In genomic region chr12:84364291-84364690, GRCm38 (mm10) we compare ENCODE assay signal across 33 mouse cellular contexts. TPM values are rescaled to one million over a fixed set of nuclear protein-coding genes. Genes with fewer than 3 reads are reported as not detected.
DNase-seq lines count a peak whose midpoint lies in the region; ATAC-seq and TF ChIP-seq lines count a peak whose summit lies in the region.
"Had no signal": no experiment of that assay in that cellular context is flagged by ENCODE, and none has a peak within 500 bp of the region (broad histone marks: within the 10 kb centered on the region; RNA-seq: fewer than 3 reads in every experiment).

No protein-coding gene starts in this region.

- H3K9ac ChIP-seq in heart, embryonic 15.5 days = no peak overlapping the region
- no peak overlapping the region for H3K9ac ChIP-seq in midbrain, embryonic 11.5 days (ENCODE audit: low read length)
- H3K9ac ChIP-seq in midbrain, postnatal 0 days (replicated peaks; ENCODE audit: low read length, poor library complexity, severe bottlenecking) = no peak overlapping the region
- H3K9ac ChIP-seq: embryonic facial prominence, embryonic 12.5 days; forebrain, embryonic 15.5 days; hindbrain, embryonic 13.5 days; liver, embryonic 15.5 days; lung, embryonic 15.5 days; neural tube, embryonic 15.5 days had no signal

- TF ChIP-seq CTCF in midbrain, postnatal 0 days (IDR thresholded peaks at IDR 0.05) = no peak

- H3K4me2 ChIP-seq in heart, embryonic 15.5 days = peak overlapping the region; percentile 16
- no peak overlapping the region for H3K4me2 ChIP-seq in midbrain, embryonic 11.5 days
- H3K4me2 ChIP-seq in midbrain, postnatal 0 days (ENCODE audit: low read depth, low read length, poor library complexity, severe bottlenecking) = no peak overlapping the region
- H3K4me2 ChIP-seq: embryonic facial prominence, embryonic 12.5 days; forebrain, embryonic 15.5 days; hindbrain, embryonic 13.5 days; liver, embryonic 15.5 days; lung, embryonic 15.5 days; neural tube, embryonic 15.5 days had no signal

- DNase-seq in heart, embryonic 10.5 days (ENCODE audit: low spot score) = no peak
- no peak for DNase-seq in heart, adult 9 months (ENCODE audit: low spot score in 2 of 2)
- no peak for DNase-seq in heart, postnatal 14 days
- peak; percentile 70 for DNase-seq in midbrain, embryonic 11.5 days (ENCODE audit: low spot score, missing footprints)
- no peak for DNase-seq in midbrain, postnatal 0 days (ENCODE audit: low spot score)
- peak; percentile 54 for DNase-seq in ZHBTc4 (ENCODE audit: low read depth, low spot score)
- DNase-seq in kidney, adult 18-20 months = no peak
- DNase-seq: adrenal gland, postnatal 14 days; cerebellum, adult 11 months; cerebellum, adult 9-10 months; cerebellum, postnatal 36 days; gastrocnemius, adult 2 months; gastrocnemius, postnatal 36 days; heart, adult 18-20 months; kidney, adult 9 months; kidney, postnatal 14 days; layer of hippocampus, adult 9-11 months; liver; midbrain, embryonic 14.5 days; retina, postnatal 1 day; right cerebral cortex, postnatal 14 days; thymus, postnatal 14 days had no signal

- peaks cover 24% of the 10 kb centered on the region for H3K36me3 ChIP-seq in heart, embryonic 10.5 days
- peaks cover 26% of the 10 kb centered on the region for H3K36me3 ChIP-seq in heart, embryonic 15.5 days
- H3K36me3 ChIP-seq in midbrain, embryonic 11.5 days (ENCODE audit: control insufficient read depth, insufficient read depth, low read length) = peaks cover 5% of the 10 kb centered on the region; the same call in 1 of the 2 replicates
- peaks cover 18% of the 10 kb centered on the region for H3K36me3 ChIP-seq in midbrain, postnatal 0 days (ENCODE audit: insufficient read depth, low read length)

- no peaks in the 10 kb centered on the region for H3K27me3 ChIP-seq in heart, embryonic 10.5 days (ENCODE audit: insufficient read depth, poor library complexity, severe bottlenecking)
- no peaks in the 10 kb centered on the region for H3K27me3 ChIP-seq in heart, embryonic 15.5 days
- no peaks in the 10 kb centered on the region for H3K27me3 ChIP-seq in midbrain, embryonic 11.5 days (ENCODE audit: control insufficient read depth, insufficient read depth, low read length)
- no peaks in the 10 kb centered on the region for H3K27me3 ChIP-seq in midbrain, postnatal 0 days (ENCODE audit: insufficient read depth, low read length)
- H3K27me3 ChIP-seq: CH12.LX; embryonic facial prominence, embryonic 12.5 days; forebrain, embryonic 15.5 days; hindbrain, embryonic 13.5 days; liver, embryonic 15.5 days; lung, embryonic 15.5 days; neural tube, embryonic 15.5 days had no signal

- H3K4me3 ChIP-seq in heart, embryonic 10.5 days = peak overlapping the region; percentile 19; the same call in 1 of the 2 replicates
- no peak overlapping the region for H3K4me3 ChIP-seq in heart, embryonic 15.5 days
- H3K4me3 ChIP-seq in midbrain, embryonic 11.5 days (ENCODE audit: low read depth, low read length) = no peak overlapping the region
- no peak overlapping the region for H3K4me3 ChIP-seq in midbrain, postnatal 0 days (ENCODE audit: low read depth, low read length)
- H3K4me3 ChIP-seq: embryonic facial prominence, embryonic 12.5 days; forebrain, embryonic 10.5 days; forebrain, embryonic 15.5 days; gastrocnemius, adult 2 months; hindbrain, embryonic 13.5 days; liver, embryonic 15.5 days; lung, embryonic 15.5 days; neural tube, embryonic 15.5 days had no signal

- H3K27ac ChIP-seq in heart, embryonic 10.5 days = 0 out of 2 replicates have a peak overlapping the region, but pooled peaks have one; percentile 29
- peak overlapping the region; percentile 11; the same call in 1 of the 2 replicates for H3K27ac ChIP-seq in heart, embryonic 15.5 days
- no peak overlapping the region for H3K27ac ChIP-seq in midbrain, embryonic 11.5 days (ENCODE audit: low read depth, low read length)
- no peak overlapping the region for H3K27ac ChIP-seq in midbrain, postnatal 0 days (ENCODE audit: low read depth, low read length)
- H3K27ac ChIP-seq: embryonic facial prominence, embryonic 12.5 days; forebrain, embryonic 10.5 days; forebrain, embryonic 15.5 days; gastrocnemius, adult 2 months; hindbrain, embryonic 13.5 days; liver, embryonic 15.5 days; lung, embryonic 15.5 days; neural tube, embryonic 15.5 days had no signal

- intact Hi-C loops in heart, postnatal 14 days (cut with DNase I) = loop anchor here (5.0 kb wide), 2 partner anchors 43 to 88 kb away; partner anchors contain the start of genes Aldh6a1, Bbof1, Entpd5 and Lin52

- H3K4me1 ChIP-seq in heart, embryonic 10.5 days = peaks cover 28% of the 10 kb centered on the region
- peaks cover 30% of the 10 kb centered on the region for H3K4me1 ChIP-seq in heart, embryonic 15.5 days (replicated peaks)
- peaks cover 11% of the 10 kb centered on the region for H3K4me1 ChIP-seq in midbrain, embryonic 11.5 days (ENCODE audit: control insufficient read depth, insufficient read depth, low read length)
- peaks cover 5% of the 10 kb centered on the region for H3K4me1 ChIP-seq in midbrain, postnatal 0 days (ENCODE audit: insufficient read depth, low read length)

- WGBS in heart, embryonic 10.5 days = 70% methylated on average over 9 of the region's 9 CpGs
- 67% methylated on average over 9 of the region's 9 CpGs for WGBS in heart, embryonic 15.5 days
- 92% methylated on average over 9 of the region's 9 CpGs for WGBS in midbrain, embryonic 11.5 days
- 90% methylated on average over 9 of the region's 9 CpGs for WGBS in midbrain, postnatal 0 days

- no peaks in the 10 kb centered on the region for H3K9me3 ChIP-seq in heart, embryonic 10.5 days
- H3K9me3 ChIP-seq in heart, embryonic 15.5 days (replicated peaks) = no peaks in the 10 kb centered on the region
- H3K9me3 ChIP-seq in midbrain, embryonic 11.5 days (ENCODE audit: control insufficient read depth, low read length) = no peaks in the 10 kb centered on the region
- H3K9me3 ChIP-seq in midbrain, postnatal 0 days (ENCODE audit: low read length) = no peaks in the 10 kb centered on the region
- H3K9me3 ChIP-seq: embryonic facial prominence, embryonic 12.5 days; forebrain, embryonic 10.5 days; forebrain, embryonic 15.5 days; hindbrain, embryonic 13.5 days; liver, embryonic 15.5 days; lung, embryonic 15.5 days; neural tube, embryonic 15.5 days had no signal

- no peak for ATAC-seq in heart, embryonic 15.5 days (replicated peaks; ENCODE audit: insufficient number of reproducible peaks, insufficient read depth, low FRiP score, low read depth)
- ATAC-seq in midbrain, embryonic 11.5 days (ENCODE audit: low FRiP score) = no peak
- ATAC-seq in midbrain, postnatal 0 days (ENCODE audit: low FRiP score) = no peak
- ATAC-seq: forebrain, embryonic 15.5 days; intestine, embryonic 16.5 days had no signal

RNA-seq across cellular contexts. Expression of gene Fam161b, which starts 2.7 kb away (rescaled TPM):
- 4.4 and 4.7 TPM in 2 replicates for polyA plus RNA-seq in heart, embryonic 10.5 days (2016; fragmentation: Nextera tagmentation; extraction: Ambion mirVana)
- 7.1 TPM in 2 replicates for polyA plus RNA-seq in heart, embryonic 15.5 days (2015; fragmentation: Nextera tagmentation; extraction: Ambion mirVana)
- 10 to 100 TPM in 1 of 2 experiments, 1 to 10 TPM in 1; 7.8 to 10.0 TPM for total RNA-seq in heart, postnatal 14 days (2021)
- 7.3 and 10.0 TPM in 2 replicates for polyA plus RNA-seq in midbrain, embryonic 11.5 days (2014; fragmentation: Nextera tagmentation; extraction: Ambion mirVana)
- total RNA-seq in midbrain, postnatal 0 days (2014; rRNA removed) = 10.4 and 12.5 TPM in 2 replicates
- 11.4 and 14.1 TPM in 2 replicates for polyA plus RNA-seq in midbrain, postnatal 0 days (2015; fragmentation: Nextera tagmentation; extraction: Ambion mirVana)

RNA-seq across cellular contexts. Expression of gene Coq6, which starts 2.8 kb away (rescaled TPM):
- polyA plus RNA-seq in heart, embryonic 10.5 days (2016; fragmentation: Nextera tagmentation; extraction: Ambion mirVana) = 53.7 and 74.2 TPM in 2 replicates
- polyA plus RNA-seq in heart, embryonic 15.5 days (2015; fragmentation: Nextera tagmentation; extraction: Ambion mirVana) = 73.7 and 77.7 TPM in 2 replicates
- 100 to 1,000 TPM in 1 of 2 experiments, 10 to 100 TPM in 1; 93.8 to 100 TPM for total RNA-seq in heart, postnatal 14 days (2021)
- polyA plus RNA-seq in midbrain, embryonic 11.5 days (2014; fragmentation: Nextera tagmentation; extraction: Ambion mirVana) = 42.0 and 42.6 TPM in 2 replicates
- 56.6 and 60.9 TPM in 2 replicates for total RNA-seq in midbrain, postnatal 0 days (2014; rRNA removed)
- polyA plus RNA-seq in midbrain, postnatal 0 days (2015; fragmentation: Nextera tagmentation; extraction: Ambion mirVana) = 40.6 and 41.6 TPM in 2 replicates

RNA-seq across cellular contexts. Expression of gene Entpd5, which starts 44.5 kb away (rescaled TPM):
- polyA plus RNA-seq in heart, embryonic 10.5 days (2016; fragmentation: Nextera tagmentation; extraction: Ambion mirVana) = 20.0 and 23.4 TPM in 2 replicates
- polyA plus RNA-seq in heart, embryonic 15.5 days (2015; fragmentation: Nextera tagmentation; extraction: Ambion mirVana) = 30.3 and 32.2 TPM in 2 replicates
- total RNA-seq in heart, postnatal 14 days (2021) = 10 to 100 TPM; 52.4 to 56.6 TPM
- polyA plus RNA-seq in midbrain, embryonic 11.5 days (2014; fragmentation: Nextera tagmentation; extraction: Ambion mirVana) = 8.8 and 9.3 TPM in 2 replicates
- total RNA-seq in midbrain, postnatal 0 days (2014; rRNA removed) = 15.6 and 15.9 TPM in 2 replicates
- polyA plus RNA-seq in midbrain, postnatal 0 days (2015; fragmentation: Nextera tagmentation; extraction: Ambion mirVana) = 12.4 and 14.1 TPM in 2 replicates

RNA-seq across cellular contexts. Expression of gene Bbof1, which starts 44.6 kb away (rescaled TPM):
- polyA plus RNA-seq in heart, embryonic 10.5 days (2016; fragmentation: Nextera tagmentation; extraction: Ambion mirVana) = 0.57 and 1.1 TPM in 2 replicates
- 1.1 and 1.5 TPM in 2 replicates for polyA plus RNA-seq in heart, embryonic 15.5 days (2015; fragmentation: Nextera tagmentation; extraction: Ambion mirVana)
- total RNA-seq in heart, postnatal 14 days (2021) = 1 to 10 TPM; 1.7 to 1.9 TPM
- polyA plus RNA-seq in midbrain, embryonic 11.5 days (2014; fragmentation: Nextera tagmentation; extraction: Ambion mirVana) = 0.70 and 0.81 TPM in 2 replicates
- total RNA-seq in midbrain, postnatal 0 days (2014; rRNA removed) = 1.3 and 2.1 TPM in 2 replicates
- polyA plus RNA-seq in midbrain, postnatal 0 days (2015; fragmentation: Nextera tagmentation; extraction: Ambion mirVana) = 2.4 and 3.2 TPM in 2 replicates
- polyA plus RNA-seq: small intestine, adult 2 months had no signal

RNA-seq across cellular contexts. Expression of gene Zfp410, which starts 47.6 kb away (rescaled TPM):
- 67.0 and 77.1 TPM in 2 replicates for polyA plus RNA-seq in heart, embryonic 10.5 days (2016; fragmentation: Nextera tagmentation; extraction: Ambion mirVana)
- 46.3 and 56.1 TPM in 2 replicates for polyA plus RNA-seq in heart, embryonic 15.5 days (2015; fragmentation: Nextera tagmentation; extraction: Ambion mirVana)
- 10 to 100 TPM; 30.6 to 31.7 TPM for total RNA-seq in heart, postnatal 14 days (2021)
- 121 and 122 TPM in 2 replicates for polyA plus RNA-seq in midbrain, embryonic 11.5 days (2014; fragmentation: Nextera tagmentation; extraction: Ambion mirVana)
- 55.9 and 60.4 TPM in 2 replicates for total RNA-seq in midbrain, postnatal 0 days (2014; rRNA removed)
- 44.7 and 48.5 TPM in 2 replicates for polyA plus RNA-seq in midbrain, postnatal 0 days (2015; fragmentation: Nextera tagmentation; extraction: Ambion mirVana)

Comparison
In these comparisons a context has a peak if more than half of its experiments do, and no peak if none do; other contexts are left out.
1. DNase-seq: peak in midbrain, embryonic 11.5 days (single experiment) and ZHBTc4 (single experiment); none in heart, embryonic 10.5 days (single experiment), heart, adult 9 months (0 of 2), heart, postnatal 14 days (0 of 2), midbrain, postnatal 0 days (single experiment) and kidney, adult 18-20 months (single experiment).
2. H3K27ac ChIP-seq: peak in heart, embryonic 10.5 days (single experiment) and heart, embryonic 15.5 days (single experiment); none in midbrain, embryonic 11.5 days (single experiment) and midbrain, postnatal 0 days (single experiment).